Mouse (Mus musculus) MEL-GATA-1-ER (cell line): ENCODE results near the gene C5ar1.

Experiments
- DNase-seq: peaks from one replicate; pipeline ENCODE4 v3.0.0-alpha.2; 2012; ENCODE audit warnings: low read depth; ENCODE audit errors: extremely low read depth

C5ar1 gene

GRCm38 (mm10) chr7:16229869-16230268 is 29.5 kb downstream of the C5ar1 start:
- no peak for DNase-seq

- peak; percentile 93 for DNase-seq
Measured at GRCm38 (mm10) chr7:16221582-16222272, 37.6 kb downstream of the C5ar1 start, which contains the start of gene Dhx34. Dhx34 (minus strand) TSS chr7:16222037.

GRCm38 (mm10) chr7:16213986-16214385 is 45.4 kb downstream of the C5ar1 start:
- DNase-seq = no peak

- DNase-seq = no peak
Measured at GRCm38 (mm10) chr7:16213196-16213595, 46.1 kb downstream of the C5ar1 start.

GRCm38 (mm10) chr7:16210862-16211365 is 48.4 kb downstream of the C5ar1 start:
- DNase-seq = no peak

GRCm38 (mm10) chr7:16208781-16209665 is 50.3 kb downstream of the C5ar1 start:
- no peak for DNase-seq

- no peak for DNase-seq
Measured at GRCm38 (mm10) chr7:16207496-16207895, 51.8 kb downstream of the C5ar1 start.

- DNase-seq = no peak
Measured at GRCm38 (mm10) chr7:16207076-16207475, 52.3 kb downstream of the C5ar1 start.

GRCm38 (mm10) chr7:16204791-16205190 is 54.5 kb downstream of the C5ar1 start:
- no peak for DNase-seq

GRCm38 (mm10) chr7:16203505-16203903 is 55.8 kb downstream of the C5ar1 start:
- no peak for DNase-seq

- DNase-seq = no peak
Measured at GRCm38 (mm10) chr7:16202756-16203504, 56.4 kb downstream of the C5ar1 start.

- no peak for DNase-seq
Measured at GRCm38 (mm10) chr7:16201136-16201535, 58.2 kb downstream of the C5ar1 start.

- DNase-seq = no peak
Measured at GRCm38 (mm10) chr7:16198540-16198939, 60.8 kb downstream of the C5ar1 start.

GRCm38 (mm10) chr7:16197166-16197565 is 62.2 kb downstream of the C5ar1 start:
- DNase-seq = no peak
